Mouse (Mus musculus): ENCODE measurements around the gene Gm11214.

Gene Gm11214

GRCm38 (mm10) chr4:63661426-63661825 lies 1.8 kb downstream of the Gm11214 start:
- DNase-seq (ENCODE audit: low spot score in 2 of 2), result no peak

- no peak for DNase-seq (ENCODE audit: low spot score in 2 of 2)
These were observed 3.4 kb downstream of the Gm11214 start for GRCm38 (mm10) chr4:63659775-63660174.

- DNase-seq (ENCODE audit: low spot score in 2 of 2), result no peak
These were observed 4.1 kb downstream of the Gm11214 start for GRCm38 (mm10) chr4:63659086-63659485.

- no peak for DNase-seq (ENCODE audit: low spot score in 2 of 2)
These were observed 8.8 kb downstream of the Gm11214 start for GRCm38 (mm10) chr4:63654381-63654780.

- no peak for DNase-seq (ENCODE audit: low spot score in 2 of 2)
These were observed 19.0 kb downstream of the Gm11214 start for GRCm38 (mm10) chr4:63643956-63644726.

GRCm38 (mm10) chr4:63639842-63640241 lies 23.3 kb downstream of the Gm11214 start:
- DNase-seq (ENCODE audit: low spot score in 2 of 2), result no peak

GRCm38 (mm10) chr4:63638603-63639002 lies 24.6 kb downstream of the Gm11214 start:
- DNase-seq (ENCODE audit: low spot score in 2 of 2), result no peak

GRCm38 (mm10) chr4:63633181-63633580 lies 30.0 kb downstream of the Gm11214 start:
- no peak for DNase-seq (ENCODE audit: low spot score in 2 of 2)

GRCm38 (mm10) chr4:63627111-63627510 lies 36.1 kb downstream of the Gm11214 start:
- DNase-seq (ENCODE audit: low spot score in 2 of 2), result no peak

GRCm38 (mm10) chr4:63625563-63626080 lies 37.6 kb downstream of the Gm11214 start:
- DNase-seq (ENCODE audit: low spot score in 2 of 2), result no peak

- no peak for DNase-seq (ENCODE audit: low spot score in 2 of 2)
These were observed 40.8 kb downstream of the Gm11214 start, which contains the start of gene Tex48 for GRCm38 (mm10) chr4:63622378-63622835. Tex48 (minus strand) TSS chr4:63622428.

- DNase-seq (ENCODE audit: low spot score in 2 of 2), result no peak
These were observed 41.3 kb downstream of the Gm11214 start for GRCm38 (mm10) chr4:63621861-63622260.
